Mouse (Mus musculus) forebrain, embryonic 13.5 days (tissue): ENCODE measurements around the gene Arrdc1. TPM values are rescaled to one million over a fixed set of nuclear protein-coding genes. Genes with fewer than 3 reads are reported as not detected.

Experiments used
- ATAC-seq: fragments of 200-750 bp; cut with Nextera tagmentation; 2 replicates; pipeline ENCODE4 v1.8.0; 2017
- H3K27ac ChIP-seq: fragments of 300-500 bp; sonication (generic); 2 replicates; pipeline ENCODE4 v1.5.1; 2015; ENCODE audit warnings: inconsistent platforms, mild to moderate bottlenecking, moderate library complexity
- H3K27me3 ChIP-seq: fragments of 300-500 bp; sonication (generic); 2 replicates; pipeline ENCODE4 v1.6.1; 2015; ENCODE audit warnings: mild to moderate bottlenecking, inconsistent platforms
- H3K36me3 ChIP-seq: fragments of 300-500 bp; sonication (generic); 2 replicates; pipeline ENCODE4 v1.6.1; 2015; ENCODE audit warnings: mild to moderate bottlenecking, inconsistent platforms; ENCODE audit not compliant: poor library complexity, severe bottlenecking
- H3K4me1 ChIP-seq: fragments of 300-500 bp; sonication (generic); 2 replicates; pipeline ENCODE4 v1.6.1; 2015; ENCODE audit warnings: inconsistent platforms
- H3K4me2 ChIP-seq: fragments of 300-500 bp; sonication (generic); 2 replicates; pipeline ENCODE4 v1.6.1; 2015; ENCODE audit warnings: inconsistent platforms, mild to moderate bottlenecking, moderate library complexity
- H3K4me3 ChIP-seq: fragments of 300-500 bp; sonication (generic); 2 replicates; pipeline ENCODE4 v1.5.1; 2015; ENCODE audit warnings: mild to moderate bottlenecking, inconsistent platforms
- H3K9ac ChIP-seq: fragments of 300-500 bp; sonication (generic); 2 replicates; pipeline ENCODE4 v1.6.1; 2015; ENCODE audit warnings: mild to moderate bottlenecking, inconsistent platforms
- H3K9me3 ChIP-seq: fragments of 300-500 bp; sonication (generic); replicated peaks from 2 replicates; pipeline ENCODE4 v1.6.1; 2016; ENCODE audit warnings: inconsistent platforms
- WGBS: fragments of 180-500 bp; shearing (Covaris S2); methylation state at CpG from one replicate; pipeline ENCODE4 v1.1.7; 2015; 5-methylcytosine and 5-hydroxymethylcytosine counted together
- microRNA-seq: library from miRNA; unstranded; fragments of <30 nt; microRNA quantifications from one replicate; pipeline ENCODE4, GENCODE M21; 2016
- polyA plus RNA-seq: library from polyadenylated mRNA; unstranded; fragments of >200 nt; fragmentation: Nextera tagmentation; extraction: Ambion mirVana; gene quantifications from 2 replicates; pipeline ENCODE4 v1.2.1, GENCODE M21; 2015

The Arrdc1 gene
- polyA plus RNA-seq, 1 experiment from 2014 or later: 19.1 TPM

- Histone ChIP-seq H3K27me3 (no peaks in the 10 kb centered on the region), H3K9me3 (no peaks in the 10 kb centered on the region), H3K27ac (no peak overlapping the region), H3K9ac (no peak overlapping the region), H3K36me3 (0 out of 2 replicates have a peak, but pooled peaks cover 8% of the 10 kb centered on the region), H3K4me3 (no peak overlapping the region), H3K4me1 (peaks cover 12% of the 10 kb centered on the region), H3K4me2 (no peak overlapping the region)
- no peak for ATAC-seq
- WGBS: 86% methylated on average over 1 of the region's 1 CpGs
These were observed 40.8 kb downstream of the Arrdc1 start for GRCm38 (mm10) chr2:24894211-24894610.

GRCm38 (mm10) chr2:24892318-24892717, 42.7 kb downstream of the Arrdc1 start:
- Histone ChIP-seq H3K36me3 (0 out of 2 replicates have a peak, but pooled peaks cover under 1% of the 10 kb centered on the region), H3K27ac (no peak overlapping the region), H3K4me3 (no peak overlapping the region), H3K4me1 (peaks cover 12% of the 10 kb centered on the region), H3K9me3 (no peaks in the 10 kb centered on the region), H3K4me2 (no peak overlapping the region), H3K27me3 (no peaks in the 10 kb centered on the region), H3K9ac (no peak overlapping the region)
- 92% methylated on average over 5 of the region's 5 CpGs for WGBS
- no peak for ATAC-seq

- no peaks in the 10 kb centered on the region for H3K9me3 ChIP-seq
- WGBS: 73% methylated on average over 6 of the region's 6 CpGs
- H3K4me3 ChIP-seq: no peak overlapping the region
- H3K4me1 ChIP-seq: peaks cover 12% of the 10 kb centered on the region
- no peaks in the 10 kb centered on the region for H3K27me3 ChIP-seq
- no peak for ATAC-seq
- no peak overlapping the region for H3K9ac ChIP-seq
- no peak overlapping the region for H3K27ac ChIP-seq
- no peak overlapping the region for H3K4me2 ChIP-seq
- H3K36me3 ChIP-seq: peaks cover 13% of the 10 kb centered on the region
These were observed 44.3 kb downstream of the Arrdc1 start for GRCm38 (mm10) chr2:24890541-24891447.

- Histone ChIP-seq H3K27ac (no peak overlapping the region), H3K36me3 (peaks cover 26% of the 10 kb centered on the region), H3K4me1 (peaks cover 12% of the 10 kb centered on the region), H3K4me3 (no peak overlapping the region), H3K9ac (no peak overlapping the region), H3K9me3 (no peaks in the 10 kb centered on the region), H3K4me2 (no peak overlapping the region), H3K27me3 (no peaks in the 10 kb centered on the region)
- ATAC-seq: no peak
- 86% methylated on average over 5 of the region's 5 CpGs for WGBS
These were observed 46.2 kb downstream of the Arrdc1 start for GRCm38 (mm10) chr2:24888895-24889294.

- Histone ChIP-seq H3K4me1 (no peaks in the 10 kb centered on the region), H3K4me3 (no peak overlapping the region), H3K36me3 (peaks cover 62% of the 10 kb centered on the region), H3K9me3 (no peaks in the 10 kb centered on the region), H3K9ac (no peak overlapping the region), H3K27me3 (no peaks in the 10 kb centered on the region), H3K4me2 (no peak overlapping the region), H3K27ac (no peak overlapping the region)
- WGBS: 96% methylated on average over 2 of the region's 2 CpGs
- no peak for ATAC-seq
These were observed 54.4 kb downstream of the Arrdc1 start for GRCm38 (mm10) chr2:24880686-24881085.

Small RNA genes within 50 kb of the gene (microRNA-seq; reads per million reads assigned to microRNA genes)
- gene Gm22875: not detected

Other genes with a start within 250 kb of the Arrdc1 start
- gene Cacna1b, start 172.1 kb downstream of the Arrdc1 start, polyA plus RNA-seq: 4.5 and 5.6 TPM in 2 replicates
- 152 and 156 TPM in 2 replicates for gene Ehmt1, start 15.6 kb downstream of the Arrdc1 start, polyA plus RNA-seq
- 10.2 and 12.1 TPM in 2 replicates for gene Zmynd19, start 14.5 kb upstream of the Arrdc1 start, polyA plus RNA-seq
- 35.5 and 38.8 TPM in 2 replicates for gene Dph7, start 27.1 kb upstream of the Arrdc1 start, polyA plus RNA-seq
- 163 and 175 TPM in 2 replicates for gene Mrpl41, start 39.8 kb upstream of the Arrdc1 start, polyA plus RNA-seq
- gene Pnpla7, start 40.8 kb upstream of the Arrdc1 start, polyA plus RNA-seq: 2.4 and 3.5 TPM in 2 replicates
- 125 and 129 TPM in 2 replicates for gene Nsmf, start 119.1 kb upstream of the Arrdc1 start, polyA plus RNA-seq
- not detected in 2 replicates for gene Entpd8, start 145.1 kb upstream of the Arrdc1 start, polyA plus RNA-seq
- gene Noxa1, start 159.9 kb upstream of the Arrdc1 start, polyA plus RNA-seq: not detected in 2 replicates
- 29.2 and 30.8 TPM in 2 replicates for gene Nrarp, start 245.5 kb upstream of the Arrdc1 start, polyA plus RNA-seq